In genomic region chr7:110671121-110671680, GRCm38 (mm10) we compare ENCODE assay signal across 13 mouse cellular contexts. TPM values are rescaled to one million over a fixed set of nuclear protein-coding genes. Genes with fewer than 3 reads are reported as not detected.
DNase-seq lines count a peak whose midpoint lies in the region; ATAC-seq and TF ChIP-seq lines count a peak whose summit lies in the region.
"Had no signal": no experiment of that assay in that cellular context is flagged by ENCODE, and none has a peak within 500 bp of the region (broad histone marks: within the 10 kb centered on the region; RNA-seq: fewer than 3 reads in every experiment).

No protein-coding gene starts in this region.

- no peak for ATAC-seq in lung, embryonic 14.5 days (ENCODE audit: insufficient read depth)
- ATAC-seq in Patski = peak; percentile 47
- ATAC-seq in embryonic facial prominence, embryonic 11.5 days (replicated peaks; ENCODE audit: insufficient number of reproducible peaks, low FRiP score, low TSS enrichment, low read depth) = no peak

- no peaks in the 10 kb centered on the region for H3K27me3 ChIP-seq in lung, embryonic 14.5 days (ENCODE audit: insufficient read depth, low read length)
- H3K27me3 ChIP-seq in Patski = no peaks in the 10 kb centered on the region
- H3K27me3 ChIP-seq in embryonic facial prominence, embryonic 11.5 days (ENCODE audit: control insufficient read depth, insufficient read depth, low read length) = no peaks in the 10 kb centered on the region
- H3K27me3 ChIP-seq: neural tube, embryonic 13.5 days had no signal

- no peak for TF ChIP-seq CTCF in lung, embryonic 14.5 days (IDR thresholded peaks at IDR 0.05; ENCODE audit: low read depth)
- no peak for TF ChIP-seq CTCF in Patski (IDR thresholded peaks at IDR 0.05)

- POLR2A ChIA-PET in Patski (lab: Charles Lee) = interaction anchor here (1.4 kb wide), 1 partner anchor 11 kb away, joined by 4 read pairs; no protein-coding TSS in a partner anchor

- no peak overlapping the region for H3K4me3 ChIP-seq in lung, embryonic 14.5 days (ENCODE audit: low read depth, low read length)
- H3K4me3 ChIP-seq in embryonic facial prominence, embryonic 11.5 days (ENCODE audit: low read depth, low read length) = no peak overlapping the region
- H3K4me3 ChIP-seq: erythroblast, embryonic 14.5 days; neural tube, embryonic 13.5 days had no signal

- peak overlapping the region; percentile 33; the same call in 1 of the 2 replicates for H3K27ac ChIP-seq in lung, embryonic 14.5 days (ENCODE audit: low read depth)
- H3K27ac ChIP-seq in embryonic facial prominence, embryonic 11.5 days (replicated peaks; ENCODE audit: low read depth, low read length) = no peak overlapping the region
- H3K27ac ChIP-seq: neural tube, embryonic 13.5 days had no signal

- WGBS in lung, embryonic 14.5 days = 37% methylated on average over 6 of the region's 6 CpGs
- 58% methylated on average over 6 of the region's 6 CpGs for WGBS in embryonic facial prominence, embryonic 11.5 days

- H3K9ac ChIP-seq in lung, embryonic 14.5 days = no peak overlapping the region
- no peak overlapping the region for H3K9ac ChIP-seq in embryonic facial prominence, embryonic 11.5 days (replicated peaks; ENCODE audit: low read length)
- H3K9ac ChIP-seq: neural tube, embryonic 13.5 days had no signal

- H3K36me3 ChIP-seq in lung, embryonic 14.5 days (ENCODE audit: insufficient read depth) = no peaks in the 10 kb centered on the region
- H3K36me3 ChIP-seq in embryonic facial prominence, embryonic 11.5 days (replicated peaks; ENCODE audit: control insufficient read depth, insufficient read depth, low read depth, low read length) = no peaks in the 10 kb centered on the region
- H3K36me3 ChIP-seq: neural tube, embryonic 13.5 days had no signal

- peak; percentile 27 for DNase-seq in lung, embryonic 14.5 days
- DNase-seq in lung, postnatal 4 days = no peak
- DNase-seq in Patski (ENCODE audit: low read depth, low spot score) = no peak
- DNase-seq in embryonic facial prominence, embryonic 11.5 days (ENCODE audit: low spot score) = peak; percentile 30
- DNase-seq in lung, postnatal 36 days = peak; percentile 29
- DNase-seq in thymus, postnatal 0 days (ENCODE audit: low spot score) = no peak
- no peak for DNase-seq in thymus, postnatal 10 days (ENCODE audit: low spot score in 2 of 2)
- DNase-seq: adrenal gland, postnatal 25 days; kidney, postnatal 10 days; midbrain, embryonic 14.5 days; spleen, adult 18-20 months had no signal

- CTCF ChIA-PET in Patski (lab: Charles Lee) = interaction anchor here (1.0 to 3.3 kb wide), 6 partner anchors 10 to 18 kb away, joined by 3 to 12 read pairs (median 3); no protein-coding TSS in a partner anchor

- peaks cover 19% of the 10 kb centered on the region for H3K4me1 ChIP-seq in lung, embryonic 14.5 days (ENCODE audit: insufficient read depth)
- no peaks in the 10 kb centered on the region for H3K4me1 ChIP-seq in embryonic facial prominence, embryonic 11.5 days (ENCODE audit: control insufficient read depth, insufficient read depth, low read length)
- H3K4me1 ChIP-seq: neural tube, embryonic 13.5 days had no signal

- no peaks in the 10 kb centered on the region for H3K9me3 ChIP-seq in lung, embryonic 14.5 days (ENCODE audit: low read depth, low read length)
- no peaks in the 10 kb centered on the region for H3K9me3 ChIP-seq in embryonic facial prominence, embryonic 11.5 days (replicated peaks; ENCODE audit: control insufficient read depth, low read length)
- H3K9me3 ChIP-seq: neural tube, embryonic 13.5 days had no signal

- in situ Hi-C loops in Patski (cut with MboI; ENCODE audit: low pct_unique_long_range_greater_than_20kb) = no loop called here

- no peak overlapping the region for H3K4me2 ChIP-seq in lung, embryonic 14.5 days
- H3K4me2 ChIP-seq in embryonic facial prominence, embryonic 11.5 days (ENCODE audit: low read depth, low read length) = no peak overlapping the region
- H3K4me2 ChIP-seq: neural tube, embryonic 13.5 days had no signal

RNA-seq across cellular contexts. Expression of gene Adm, which starts 43.7 kb away (rescaled TPM):
- polyA plus RNA-seq in lung, embryonic 14.5 days (2014; fragmentation: Nextera tagmentation; extraction: Ambion mirVana) = 2.3 and 2.5 TPM in 2 replicates
- polyA plus RNA-seq in Patski (2021) = not detected
- 1.5 and 2.0 TPM in 2 replicates for polyA plus RNA-seq in embryonic facial prominence, embryonic 11.5 days (2014; fragmentation: Nextera tagmentation; extraction: Ambion mirVana)
- polyA plus RNA-seq in thymus, postnatal 0 days (2015; fragmentation: Nextera tagmentation; extraction: Ambion mirVana) = 19.3 and 25.1 TPM in 2 replicates
- polyA plus RNA-seq: erythroblast, embryonic 14.5 days had no signal

RNA-seq across cellular contexts. Expression of gene Sbf2, which starts 56.5 kb away (rescaled TPM):
- 43.2 and 45.4 TPM in 2 replicates for polyA plus RNA-seq in lung, embryonic 14.5 days (2014; fragmentation: Nextera tagmentation; extraction: Ambion mirVana)
- polyA plus RNA-seq in Patski (2021) = 41.3 TPM
- polyA plus RNA-seq in embryonic facial prominence, embryonic 11.5 days (2014; fragmentation: Nextera tagmentation; extraction: Ambion mirVana) = 25.2 and 25.4 TPM in 2 replicates
- 6.1 and 7.0 TPM in 2 replicates for polyA plus RNA-seq in thymus, postnatal 0 days (2015; fragmentation: Nextera tagmentation; extraction: Ambion mirVana)
- polyA plus RNA-seq: erythroblast, embryonic 14.5 days had no signal

Comparison
In these comparisons a context has a peak if more than half of its experiments do, and no peak if none do; other contexts are left out.
1. DNase-seq: peak in lung, embryonic 14.5 days (single experiment), embryonic facial prominence, embryonic 11.5 days (single experiment) and lung, postnatal 36 days (single experiment); none in lung, postnatal 4 days (0 of 2), Patski (single experiment), thymus, postnatal 0 days (single experiment) and thymus, postnatal 10 days (0 of 2).